Mouse (Mus musculus): Measurements from ENCODE around the gene Ddx6.

The Ddx6 gene

DNA sequence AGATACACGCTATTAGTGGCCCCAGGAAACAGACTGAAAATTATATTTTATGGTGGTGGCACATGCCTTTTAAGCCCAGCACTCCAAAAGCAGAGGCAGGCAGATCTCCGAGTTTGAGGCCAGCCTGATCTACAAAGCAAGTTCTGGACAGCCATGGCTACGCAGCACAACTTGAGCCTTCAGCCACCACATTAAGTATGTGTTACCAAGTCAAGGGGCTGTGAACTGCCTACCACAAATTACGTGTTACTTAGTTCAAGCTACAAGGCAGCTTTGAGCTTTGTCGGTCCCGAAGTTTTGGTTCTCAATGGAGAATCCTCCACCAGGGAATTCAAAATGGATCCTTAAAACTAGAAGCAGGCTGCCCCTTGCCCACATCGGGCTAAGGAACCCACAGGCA, 38.4 kb downstream of the Ddx6 start:
- DNase-seq, result no peak

DNA sequence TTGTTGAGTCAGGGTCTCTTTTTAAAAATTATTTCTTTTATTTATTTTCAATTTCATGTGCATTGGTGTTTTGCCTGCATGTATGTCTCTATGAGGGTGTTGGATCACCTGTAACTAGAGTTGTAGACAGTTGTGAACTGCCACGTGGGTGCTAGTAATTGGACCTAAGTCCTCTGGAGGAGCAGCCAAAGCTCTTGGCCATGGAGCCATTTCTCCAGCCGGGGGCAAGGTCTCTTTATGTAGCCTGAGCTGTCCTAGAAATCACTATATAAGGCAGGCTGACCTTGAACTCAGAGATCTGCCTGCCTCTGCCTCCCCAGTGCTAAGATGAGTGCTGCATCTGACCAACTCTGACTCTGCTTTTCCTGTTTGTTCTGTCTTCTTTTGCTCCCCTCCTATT, 39.5 kb downstream of the Ddx6 start:
- DNase-seq, result no peak

DNA sequence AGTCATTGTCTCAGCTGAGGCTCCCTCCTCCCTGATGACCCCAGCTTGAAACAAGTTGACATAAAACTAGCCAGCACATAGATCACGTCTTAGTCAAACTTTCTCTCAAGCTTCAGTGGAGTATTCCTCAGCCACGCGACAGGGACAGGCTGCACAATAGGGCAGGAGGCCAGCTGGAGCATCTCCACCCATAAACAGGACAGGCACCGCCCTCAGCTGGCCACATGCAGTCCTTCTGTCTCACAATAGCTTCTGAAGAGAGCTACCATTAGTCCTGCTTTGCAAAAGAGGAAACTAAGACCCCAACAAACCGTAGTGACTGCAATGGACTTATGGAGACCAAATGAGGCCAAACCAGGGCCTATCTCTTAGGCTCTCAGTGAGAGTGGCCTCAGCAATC, 40.8 kb downstream of the Ddx6 start:
- no peak for DNase-seq

GRCm38 (mm10) chr9:44645924-44646323, 41.2 kb downstream of the Ddx6 start:
- no peak for DNase-seq

- DNase-seq, result no peak
Measured at GRCm38 (mm10) chr9:44646366-44646765, 41.7 kb downstream of the Ddx6 start.

DNA sequence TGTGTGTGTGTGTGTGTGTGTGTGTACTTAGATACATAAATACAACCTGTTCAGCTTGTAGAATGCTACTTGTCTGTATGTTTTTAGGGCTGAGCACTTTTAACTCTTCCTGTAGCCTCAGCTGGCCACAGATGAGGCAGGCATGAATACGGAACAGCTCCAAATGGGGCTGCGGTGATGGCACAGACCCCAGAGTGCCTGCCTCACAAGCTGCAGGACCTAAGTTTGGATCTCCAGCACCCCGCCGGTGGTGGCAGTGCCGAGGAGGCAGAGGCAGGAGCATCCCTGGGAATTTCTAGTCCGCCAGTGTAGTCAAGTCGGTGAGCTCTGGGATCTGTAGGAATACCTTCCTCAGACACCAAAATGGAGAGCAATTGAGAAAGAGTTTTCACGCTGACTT, 42.3 kb downstream of the Ddx6 start:
- no peak for DNase-seq

- DNase-seq, result no peak
Measured at GRCm38 (mm10) chr9:44647656-44648055, 43.0 kb downstream of the Ddx6 start.

DNA sequence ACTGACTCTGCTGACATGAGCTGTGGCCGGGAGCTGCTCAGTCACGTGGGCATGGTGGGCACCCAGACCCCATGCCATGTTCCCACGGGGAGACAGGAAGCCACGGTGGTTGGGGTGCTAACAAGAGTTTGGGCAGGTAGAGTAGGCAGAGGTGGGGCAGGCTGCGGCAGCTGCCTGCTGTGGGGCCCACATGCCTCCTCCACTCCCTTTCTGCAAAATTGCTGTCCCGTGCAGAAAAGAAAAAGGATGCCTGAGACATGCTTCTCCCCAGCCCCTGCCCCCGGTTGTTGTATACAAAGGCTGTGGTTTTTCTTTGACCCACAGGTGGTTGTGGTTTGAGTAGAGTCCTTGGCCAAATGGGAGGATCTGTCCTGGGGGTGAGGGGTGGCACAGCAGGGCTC, 44.2 kb downstream of the Ddx6 start:
- no peak for DNase-seq

DNA sequence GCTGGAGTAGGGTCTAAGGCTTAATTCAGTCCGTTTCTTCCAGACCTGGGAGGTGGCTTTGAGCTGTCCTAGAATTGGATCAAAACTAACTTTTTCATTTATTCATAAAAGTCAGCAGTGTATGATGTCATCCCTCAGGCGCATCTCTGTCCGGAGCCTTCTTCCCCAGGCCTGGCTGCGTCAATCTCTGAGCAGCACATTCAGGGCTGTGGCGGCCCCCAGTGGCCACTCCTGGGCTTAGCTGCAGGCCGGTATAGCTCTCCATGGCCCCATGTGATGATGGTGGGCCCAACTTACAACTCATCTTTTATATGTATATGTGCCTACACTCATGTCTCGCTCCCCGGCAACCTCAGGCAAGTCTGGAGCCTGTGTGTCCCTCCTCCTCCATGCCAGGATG, 47.3 kb downstream of the Ddx6 start:
- DNase-seq, result peak; percentile 77

- DNase-seq, result no peak
Measured at GRCm38 (mm10) chr9:44653896-44654295, 49.2 kb downstream of the Ddx6 start.

DNA sequence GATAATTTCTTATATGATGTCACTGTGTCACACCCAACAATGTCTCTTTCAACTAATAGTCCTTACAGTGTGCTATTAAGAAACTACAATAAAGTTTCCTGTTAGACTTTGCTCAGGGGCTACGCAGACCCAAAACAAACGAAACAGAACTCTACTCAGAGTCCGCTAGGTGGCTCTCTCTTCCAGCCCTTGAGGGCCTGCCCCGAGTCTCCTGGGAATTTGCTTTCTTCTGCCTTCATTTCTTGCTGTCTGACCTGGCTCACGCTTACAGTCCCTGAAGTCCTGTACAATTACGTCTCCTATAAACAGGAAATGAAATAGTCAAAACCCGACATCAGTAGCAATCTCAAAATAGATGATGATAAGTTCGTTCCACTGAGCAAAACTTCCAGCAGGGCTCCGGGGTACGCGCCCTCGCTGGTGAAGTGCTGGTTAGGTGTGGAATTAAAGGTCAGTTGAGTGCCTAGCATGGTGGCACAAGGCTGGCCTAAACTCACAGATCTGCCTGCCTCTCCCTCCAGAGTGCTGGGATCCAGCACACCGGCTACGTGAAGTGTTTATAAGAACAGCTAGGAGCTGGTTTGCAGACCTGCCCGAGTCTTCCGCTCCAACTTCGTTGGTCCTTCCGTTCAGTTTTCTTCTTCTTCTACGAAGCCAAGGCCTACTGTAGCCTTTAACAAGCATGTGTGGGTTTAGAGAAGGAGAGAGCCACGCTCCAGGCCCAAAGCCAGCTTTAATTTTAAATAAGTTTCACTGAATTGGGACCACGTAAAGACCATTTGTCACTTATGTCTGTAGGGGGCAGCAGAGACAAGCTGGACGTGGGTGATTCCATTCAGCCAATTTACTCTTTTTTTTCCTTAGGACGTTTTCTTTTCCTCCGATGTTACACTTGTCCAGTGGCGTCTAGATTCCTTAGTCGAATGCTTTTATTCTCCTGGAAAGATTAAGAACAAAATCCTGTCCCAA, 50.7 kb downstream of the Ddx6 start:
- DNase-seq, result peak; percentile 49

DNA sequence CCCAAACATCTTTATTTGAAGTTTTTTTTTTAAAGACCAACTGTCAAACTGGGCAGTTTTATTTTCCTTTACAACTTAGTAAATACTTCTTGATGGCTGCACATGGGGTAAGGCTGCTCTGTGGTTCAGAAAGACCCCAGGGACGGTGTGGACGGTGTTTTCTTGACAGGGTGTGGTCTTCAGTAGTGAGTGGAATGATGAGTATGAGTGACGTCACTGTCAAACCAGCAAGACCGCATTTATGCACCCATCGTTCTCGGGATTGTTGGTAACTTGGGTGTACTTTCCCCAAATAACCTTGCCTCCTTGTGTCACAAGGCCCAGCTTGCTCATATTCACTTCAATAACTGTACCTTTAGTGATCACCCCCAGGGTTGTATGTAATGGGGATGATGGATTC, 59.0 kb downstream of the Ddx6 start:
- DNase-seq, result no peak

DNA sequence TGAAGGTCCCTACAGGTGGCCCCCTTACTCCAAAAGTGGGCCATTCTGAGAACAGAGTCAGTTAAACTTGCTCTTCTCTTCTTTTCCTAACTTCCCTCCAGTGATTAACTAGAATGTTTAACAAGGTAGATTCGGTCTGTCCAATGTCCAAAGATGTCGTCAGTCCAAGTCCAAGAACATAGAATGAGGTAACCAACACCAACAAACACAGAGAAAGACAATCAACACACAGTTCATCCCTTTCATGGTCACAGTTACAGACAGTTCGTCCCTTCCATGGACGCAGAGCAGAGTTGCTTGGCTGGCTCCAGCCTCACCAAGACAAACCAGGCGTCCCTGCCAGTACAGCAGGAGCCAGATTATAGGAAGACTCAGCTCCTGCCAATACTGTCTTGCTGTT, 66.7 kb downstream of the Ddx6 start:
- no peak for DNase-seq

GRCm38 (mm10) chr9:44672291-44672865, 67.7 kb downstream of the Ddx6 start:
- no peak for DNase-seq

DNA sequence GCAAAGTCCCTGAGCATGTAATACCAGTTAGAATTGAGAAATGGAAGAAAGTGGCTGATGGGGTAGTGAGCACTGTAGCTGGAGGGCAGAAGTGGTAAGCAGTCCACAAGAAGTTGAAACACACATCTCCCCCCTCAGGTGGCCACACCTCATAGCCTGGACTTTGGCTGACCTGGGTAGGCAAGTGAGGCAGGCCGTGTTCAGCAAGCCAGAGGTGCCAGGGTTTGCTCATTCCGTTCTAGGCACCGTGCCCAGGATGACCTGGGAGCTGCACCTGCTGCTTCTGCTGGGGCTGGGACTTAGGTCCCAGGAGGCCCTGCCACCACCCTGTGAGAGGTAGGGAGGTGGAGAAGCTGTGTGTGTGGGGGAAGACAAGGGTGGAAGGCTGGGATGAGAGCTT, 68.3 kb downstream of the Ddx6 start, which contains the start of gene Treh:
Gene Treh (plus strand): TSS at position 229 of the 400 bp plus-strand sequence.
- no peak for DNase-seq

GRCm38 (mm10) chr9:44678288-44678871, 73.7 kb downstream of the Ddx6 start:
- no peak for DNase-seq

DNA sequence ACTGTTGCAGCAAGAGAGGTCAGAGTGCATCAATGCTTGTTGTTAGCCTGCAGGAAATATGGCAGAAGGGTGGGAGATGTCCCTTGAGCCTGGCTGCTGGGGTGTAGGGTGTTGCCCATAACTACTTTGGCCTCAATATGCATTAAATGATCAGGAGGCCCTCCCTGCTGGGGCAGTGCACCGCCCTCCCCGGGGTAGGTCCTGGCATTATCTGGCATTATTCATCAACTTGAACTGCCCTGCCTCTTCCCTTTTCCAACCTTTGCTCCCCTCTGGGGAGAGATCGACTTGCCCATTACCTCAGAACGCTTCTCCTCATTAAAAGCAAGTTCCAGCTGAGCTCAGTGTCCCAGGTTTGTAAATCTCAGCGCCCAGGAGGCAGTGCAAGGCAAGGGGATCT, 74.9 kb downstream of the Ddx6 start:
- no peak for DNase-seq

- no peak for DNase-seq
Measured at GRCm38 (mm10) chr9:44683046-44683445, 78.4 kb downstream of the Ddx6 start.

- peak; percentile 73 for DNase-seq
Measured at GRCm38 (mm10) chr9:44685346-44686330, 80.9 kb downstream of the Ddx6 start.

GRCm38 (mm10) chr9:44686638-44687037, 81.9 kb downstream of the Ddx6 start:
- peak; percentile 61 for DNase-seq

DNA sequence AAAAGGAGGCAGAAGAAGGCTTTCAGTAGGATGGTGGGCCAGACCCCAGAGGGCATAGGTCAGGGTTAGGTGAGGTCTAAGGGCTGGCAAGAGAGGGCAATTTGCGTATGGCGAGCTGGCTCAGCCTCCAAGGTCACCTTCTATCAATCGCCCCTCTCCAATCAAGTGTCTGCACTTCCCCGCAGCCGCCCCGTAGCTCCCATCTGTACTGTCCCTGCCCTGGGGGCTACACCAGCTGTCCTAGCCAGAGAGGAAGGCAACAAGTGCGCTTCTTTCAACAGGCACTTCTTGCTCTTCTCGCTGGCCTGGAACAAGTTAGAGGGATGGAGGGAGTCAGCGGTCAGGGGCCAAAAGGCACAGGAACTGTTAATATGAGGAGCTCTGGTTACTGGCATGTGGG, 83.3 kb downstream of the Ddx6 start:
- no peak for DNase-seq
